Mouse (Mus musculus): ENCODE measurements around the gene Hdac7. TPM values are rescaled to one million over a fixed set of nuclear protein-coding genes. Genes with fewer than 3 reads are reported as not detected.

Gene Hdac7
- total and polyA plus RNA-seq, 3 experiments, result 23.7 to 61.8 (median 25.7) TPM

GRCm38 (mm10) chr15:97787148-97787798, 57.0 kb downstream of the Hdac7 start:
- Histone ChIP-seq H3K36me3 (ENCODE audit: control insufficient read depth, insufficient read depth, low read length) (no peaks in the 10 kb centered on the region), H3K79me2 (replicated peaks; ENCODE audit: control insufficient read depth, insufficient read depth, low read length) (no peaks in the 10 kb centered on the region), H3K27ac (peak overlapping the region; percentile 36), H3K9ac (ENCODE audit: low read depth, low read length) (0 out of 2 replicates have a peak overlapping the region, but pooled peaks have one; percentile 5), H3K4me3 (no peak overlapping the region), H3K27me3 (ENCODE audit: control insufficient read depth, insufficient read depth, low read length) (no peaks in the 10 kb centered on the region), H3K4me1 (ENCODE audit: control insufficient read depth, insufficient read depth, low read length) (peaks cover 30% of the 10 kb centered on the region)
- 61% methylated on average over 7 of the region's 7 CpGs for WGBS
- DNase-seq, result peak in 1 of 2 experiments; percentile 28
- intact Hi-C loops (cut with DNase I), result loop anchor here (5.0 kb wide), 1 partner anchor 175 kb away; the partner anchor contains the start of gene Tmem106c
- TF ChIP-seq POLR2A (IDR thresholded peaks at IDR 0.05; ENCODE audit: insufficient read depth, low read depth, low read length), result no peak
- no peak for TF ChIP-seq CTCF (IDR thresholded peaks at IDR 0.05)
- TF ChIP-seq EP300 (IDR thresholded peaks at IDR 0.05; ENCODE audit: insufficient read depth, low read depth, low read length), result no peak

GRCm38 (mm10) chr15:97786412-97787112, 57.7 kb downstream of the Hdac7 start:
- H3K9ac ChIP-seq (ENCODE audit: low read depth, low read length), result peak overlapping the region; percentile 6; the same call in 1 of the 2 replicates

GRCm38 (mm10) chr15:97785731-97786411, 58.4 kb downstream of the Hdac7 start:
- Histone ChIP-seq H3K36me3 (ENCODE audit: control insufficient read depth, insufficient read depth, low read length) (no peaks in the 10 kb centered on the region), H3K4me1 (ENCODE audit: control insufficient read depth, insufficient read depth, low read length) (peaks cover 31% of the 10 kb centered on the region), H3K27ac (peak overlapping the region; percentile 36), H3K4me3 (no peak overlapping the region), H3K79me2 (replicated peaks; ENCODE audit: control insufficient read depth, insufficient read depth, low read length) (no peaks in the 10 kb centered on the region), H3K9ac (ENCODE audit: low read depth, low read length) (no peak overlapping the region), H3K27me3 (ENCODE audit: control insufficient read depth, insufficient read depth, low read length) (no peaks in the 10 kb centered on the region)
- peak; percentile 51 to 75 for DNase-seq
- intact Hi-C loops (cut with DNase I), result loop anchor here (5.0 kb wide), 1 partner anchor 176 kb away; the partner anchor contains the start of gene Tmem106c
- 0 out of 2 replicates have a peak, but pooled peaks have one; percentile 10 for TF ChIP-seq CTCF (IDR thresholded peaks at IDR 0.05)
- TF ChIP-seq POLR2A (IDR thresholded peaks at IDR 0.05; ENCODE audit: insufficient read depth, low read depth, low read length), result no peak
- TF ChIP-seq EP300 (IDR thresholded peaks at IDR 0.05; ENCODE audit: insufficient read depth, low read depth, low read length), result peak; percentile 68; the same call in 1 of the 2 replicates
- 55% methylated on average over 9 of the region's 9 CpGs for WGBS

More at GRCm38 (mm10) chr15:97786412-97787112, 57.7 kb downstream of the Hdac7 start:
- no peak overlapping the region for H3K4me3 ChIP-seq
- H3K36me3 ChIP-seq (ENCODE audit: control insufficient read depth, insufficient read depth, low read length), result no peaks in the 10 kb centered on the region
- WGBS, result 53% methylated on average over 10 of the region's 10 CpGs
- DNase-seq, result peak in 1 of 2 experiments; percentile 43
- no peak for TF ChIP-seq CTCF (IDR thresholded peaks at IDR 0.05)
- TF ChIP-seq EP300 (IDR thresholded peaks at IDR 0.05; ENCODE audit: insufficient read depth, low read depth, low read length), result 0 out of 2 replicates have a peak, but pooled peaks have one; percentile 16
- TF ChIP-seq POLR2A (IDR thresholded peaks at IDR 0.05; ENCODE audit: insufficient read depth, low read depth, low read length), result no peak
- H3K27ac ChIP-seq, result peak overlapping the region; percentile 36
- H3K79me2 ChIP-seq (replicated peaks; ENCODE audit: control insufficient read depth, insufficient read depth, low read length), result no peaks in the 10 kb centered on the region
- intact Hi-C loops (cut with DNase I), result loop anchor here (5.0 kb wide), 1 partner anchor 176 kb away; the partner anchor contains the start of gene Tmem106c
- no peaks in the 10 kb centered on the region for H3K27me3 ChIP-seq (ENCODE audit: control insufficient read depth, insufficient read depth, low read length)
- peaks cover 31% of the 10 kb centered on the region for H3K4me1 ChIP-seq (ENCODE audit: control insufficient read depth, insufficient read depth, low read length)

- TF ChIP-seq CTCF (IDR thresholded peaks at IDR 0.05), result no peak
- no peak for TF ChIP-seq EP300 (IDR thresholded peaks at IDR 0.05; ENCODE audit: insufficient read depth, low read depth, low read length)
- TF ChIP-seq POLR2A (IDR thresholded peaks at IDR 0.05; ENCODE audit: insufficient read depth, low read depth, low read length), result no peak
- Histone ChIP-seq H3K27me3 (ENCODE audit: control insufficient read depth, insufficient read depth, low read length) (no peaks in the 10 kb centered on the region), H3K4me1 (ENCODE audit: control insufficient read depth, insufficient read depth, low read length) (peaks cover 30% of the 10 kb centered on the region), H3K9ac (ENCODE audit: low read depth, low read length) (peak overlapping the region; percentile 93), H3K4me3 (peak overlapping the region; percentile 97), H3K79me2 (replicated peaks; ENCODE audit: control insufficient read depth, insufficient read depth, low read length) (no peaks in the 10 kb centered on the region), H3K36me3 (ENCODE audit: control insufficient read depth, insufficient read depth, low read length) (no peaks in the 10 kb centered on the region), H3K27ac (peak overlapping the region; percentile 78)
- intact Hi-C loops (cut with DNase I), result loop anchor here (1.0 to 5.0 kb wide), 4 partner anchors 65 to 178 kb away; partner anchors contain the start of gene Tmem106c
- 4% methylated on average over 45 of the region's 45 CpGs for WGBS
- DNase-seq, result no peak
Measured at GRCm38 (mm10) chr15:97784561-97785161, 59.6 kb downstream of the Hdac7 start.

- Histone ChIP-seq H3K4me1 (ENCODE audit: control insufficient read depth, insufficient read depth, low read length) (peaks cover 27% of the 10 kb centered on the region), H3K9ac (ENCODE audit: low read depth, low read length) (peak overlapping the region; percentile 93), H3K27ac (peak overlapping the region; percentile 78), H3K36me3 (ENCODE audit: control insufficient read depth, insufficient read depth, low read length) (no peaks in the 10 kb centered on the region), H3K4me3 (peak overlapping the region; percentile 97), H3K79me2 (replicated peaks; ENCODE audit: control insufficient read depth, insufficient read depth, low read length) (no peaks in the 10 kb centered on the region), H3K27me3 (ENCODE audit: control insufficient read depth, insufficient read depth, low read length) (no peaks in the 10 kb centered on the region)
- peak; percentile 91 to 93 for DNase-seq
- TF ChIP-seq CTCF (IDR thresholded peaks at IDR 0.05), result peak; percentile 90
- peak; percentile 72 for TF ChIP-seq EP300 (IDR thresholded peaks at IDR 0.05; ENCODE audit: insufficient read depth, low read depth, low read length)
- TF ChIP-seq POLR2A (IDR thresholded peaks at IDR 0.05; ENCODE audit: insufficient read depth, low read depth, low read length), result peak; percentile 46; the same call in 1 of the 2 replicates
- 4% methylated on average over 39 of the region's 39 CpGs for WGBS
- intact Hi-C loops (cut with DNase I), result loop anchor here (1.0 to 5.0 kb wide), 3 partner anchors 65 to 168 kb away; no protein-coding TSS in a partner anchor
Measured at GRCm38 (mm10) chr15:97784092-97784559, 60.2 kb downstream of the Hdac7 start.
